Mouse (Mus musculus) lung, postnatal 0 days (tissue): ENCODE results near the gene Fgf9.

Source experiments
- CTCF ChIP-seq: IDR thresholded peaks from 2 replicates; pipeline ENCODE4 v1.5.1; 2016; ENCODE audit warnings: antibody characterized with exemption, mild to moderate bottlenecking
- EP300 ChIP-seq: IDR thresholded peaks from 2 replicates; pipeline ENCODE4 v1.6.1; 2016; ENCODE audit warnings: antibody characterized with exemption, mild to moderate bottlenecking, control low read depth

- TF ChIP-seq CTCF: no peak
- TF ChIP-seq EP300: no peak
Observed at GRCm38 (mm10) chr14:58153470-58154416, 83.4 kb downstream of the Fgf9 start.
